Mouse (Mus musculus): ENCODE data around the gene Dnajc28.

DNA sequence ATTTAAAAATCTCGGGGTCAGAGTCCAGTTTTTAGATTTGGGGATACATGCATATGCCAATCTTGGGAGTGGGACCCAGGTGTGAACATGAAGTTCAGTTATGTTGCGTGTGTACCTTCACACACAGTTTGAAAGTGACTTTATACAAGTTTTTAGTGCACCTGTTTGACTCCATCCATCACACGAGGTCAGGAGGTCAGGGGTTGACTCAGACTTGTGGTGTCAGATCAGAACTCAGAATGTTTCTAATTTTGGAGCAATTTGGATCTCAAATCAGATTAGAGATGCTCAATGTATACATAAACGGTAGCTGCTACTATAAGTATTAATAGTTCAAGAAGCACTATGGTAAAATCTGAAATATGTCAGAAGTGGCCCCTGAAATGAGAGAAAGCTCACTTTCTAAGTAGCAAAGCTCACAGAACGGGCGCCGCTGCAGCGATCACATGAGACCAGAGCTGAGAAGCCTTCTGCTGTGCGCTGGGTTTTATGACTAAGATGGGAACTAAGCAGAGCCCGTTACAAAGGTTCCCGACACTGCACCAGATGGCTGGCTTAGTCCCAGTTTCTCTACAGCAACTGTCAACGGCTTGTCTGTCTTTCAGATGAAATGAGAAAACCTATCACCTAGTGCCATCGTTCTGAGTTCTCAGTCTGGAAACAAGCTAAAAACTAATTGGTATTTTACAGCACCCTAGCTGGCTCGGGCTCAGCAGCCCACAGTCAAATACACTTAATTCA, 39.7 kb downstream of the Dnajc28 start:
- TF ChIP-seq CTCF (IDR thresholded peaks at IDR 0.05; ENCODE audit: borderline replicate concordance, extremely low read depth, insufficient read depth, insufficient read length) (no peak), POLR2A (IDR thresholded peaks at IDR 0.05; ENCODE audit: borderline replicate concordance, extremely low read depth, insufficient read depth, insufficient read length, poor library complexity, severe bottlenecking) (no peak)
